Comparison of ENCODE assay signal across 10 mouse cellular contexts in genomic region chr7:37362879-37363278, GRCm38 (mm10).
DNase-seq lines count a peak whose midpoint lies in the region; ATAC-seq and TF ChIP-seq lines count a peak whose summit lies in the region.
"Had no signal": no experiment of that assay in that cellular context is flagged by ENCODE, and none has a peak within 500 bp of the region (broad histone marks: within the 10 kb centered on the region; RNA-seq: fewer than 3 reads in every experiment).

No protein-coding gene starts in this region.

- peaks cover 5% of the 10 kb centered on the region; the same call in 1 of the 2 replicates for H3K4me1 ChIP-seq in lung, embryonic 14.5 days (ENCODE audit: insufficient read depth)
- H3K4me1 ChIP-seq in lung, adult 2 months (ENCODE audit: control insufficient read depth, insufficient read depth, low read length), result 0 out of 2 replicates have a peak, but pooled peaks cover 2% of the 10 kb centered on the region
- peaks cover 55% of the 10 kb centered on the region for H3K4me1 ChIP-seq in forebrain, embryonic 13.5 days
- H3K4me1 ChIP-seq in limb, embryonic 10.5 days, result peaks cover 48% of the 10 kb centered on the region
- peaks cover 17% of the 10 kb centered on the region; the same call in 1 of the 2 replicates for H3K4me1 ChIP-seq in stomach, embryonic 14.5 days (ENCODE audit: control insufficient read depth, insufficient read depth, low read length)

- H3K9me3 ChIP-seq in lung, embryonic 14.5 days (ENCODE audit: low read depth, low read length), result no peaks in the 10 kb centered on the region
- no peaks in the 10 kb centered on the region for H3K9me3 ChIP-seq in forebrain, embryonic 13.5 days (replicated peaks)
- H3K9me3 ChIP-seq in limb, embryonic 10.5 days (replicated peaks), result no peaks in the 10 kb centered on the region
- H3K9me3 ChIP-seq in stomach, embryonic 14.5 days (ENCODE audit: control insufficient read depth, low read depth, low read length), result no peaks in the 10 kb centered on the region
- H3K9me3 ChIP-seq: liver, embryonic 13.5 days had no signal

- ATAC-seq in lung, embryonic 14.5 days (ENCODE audit: insufficient read depth), result no peak
- no peak for ATAC-seq in forebrain, embryonic 13.5 days
- no peak for ATAC-seq in stomach, embryonic 14.5 days (ENCODE audit: insufficient number of reproducible peaks, insufficient read depth, low FRiP score, low read depth)
- ATAC-seq: inflammation-experienced regulatory T-cells, adult 6 months had no signal

- DNase-seq in lung, embryonic 14.5 days, result peak; percentile 65
- DNase-seq in lung, adult 2 months, result no peak
- DNase-seq in limb, embryonic 10.5 days (ENCODE audit: low spot score), result no peak
- no peak for DNase-seq in adrenal gland, adult 2 months
- DNase-seq in left cerebral cortex, postnatal 36 days (ENCODE audit: low spot score in 2 of 2), result no peak
- DNase-seq: liver, embryonic 13.5 days; thymus, adult 18-20 months had no signal

- no peaks in the 10 kb centered on the region for H3K36me3 ChIP-seq in lung, embryonic 14.5 days (ENCODE audit: insufficient read depth)
- no peaks in the 10 kb centered on the region for H3K36me3 ChIP-seq in forebrain, embryonic 13.5 days (ENCODE audit: poor library complexity, severe bottlenecking)
- H3K36me3 ChIP-seq in limb, embryonic 10.5 days, result no peaks in the 10 kb centered on the region
- no peaks in the 10 kb centered on the region for H3K36me3 ChIP-seq in stomach, embryonic 14.5 days (ENCODE audit: control insufficient read depth, insufficient read depth, low read length)
- H3K36me3 ChIP-seq: liver, embryonic 13.5 days had no signal

- WGBS in lung, embryonic 14.5 days, result 22% methylated on average over 8 of the region's 8 CpGs
- WGBS in lung, adult 2 months, result 31% methylated on average over 8 of the region's 8 CpGs
- 7% methylated on average over 8 of the region's 8 CpGs for WGBS in forebrain, embryonic 13.5 days
- WGBS in limb, embryonic 10.5 days, result 35% methylated on average over 8 of the region's 8 CpGs
- WGBS in stomach, embryonic 14.5 days, result 13% methylated on average over 8 of the region's 8 CpGs

- no peak for TF ChIP-seq POLR2A in lung, adult 2 months (IDR thresholded peaks at IDR 0.05; ENCODE audit: borderline replicate concordance, extremely low read depth, low read depth, low read length)

- peak overlapping the region; percentile 69 for H3K4me2 ChIP-seq in lung, embryonic 14.5 days
- H3K4me2 ChIP-seq in forebrain, embryonic 13.5 days, result peak overlapping the region; percentile 53
- peak overlapping the region; percentile 70; the same call in 1 of the 2 replicates for H3K4me2 ChIP-seq in stomach, embryonic 14.5 days (replicated peaks; ENCODE audit: low read depth, low read length)

- H3K9ac ChIP-seq in lung, embryonic 14.5 days, result no peak overlapping the region
- H3K9ac ChIP-seq in forebrain, embryonic 13.5 days, result 0 out of 2 replicates have a peak overlapping the region, but pooled peaks have one; percentile 0
- H3K9ac ChIP-seq in stomach, embryonic 14.5 days (replicated peaks; ENCODE audit: low read depth, low read length), result no peak overlapping the region
- H3K9ac ChIP-seq: liver, embryonic 13.5 days had no signal

- H3K27me3 ChIP-seq in lung, embryonic 14.5 days (ENCODE audit: insufficient read depth, low read length), result no peaks in the 10 kb centered on the region
- no peaks in the 10 kb centered on the region for H3K27me3 ChIP-seq in forebrain, embryonic 13.5 days
- H3K27me3 ChIP-seq in limb, embryonic 10.5 days (ENCODE audit: low read depth, poor library complexity, severe bottlenecking), result peaks cover 15% of the 10 kb centered on the region
- no peaks in the 10 kb centered on the region for H3K27me3 ChIP-seq in stomach, embryonic 14.5 days (ENCODE audit: control insufficient read depth, insufficient read depth, low read length)

- peak overlapping the region; percentile 90 for H3K27ac ChIP-seq in lung, embryonic 14.5 days (ENCODE audit: low read depth)
- H3K27ac ChIP-seq in forebrain, embryonic 13.5 days, result peak overlapping the region; percentile 88
- H3K27ac ChIP-seq in limb, embryonic 10.5 days, result peak overlapping the region; percentile 83
- H3K27ac ChIP-seq in stomach, embryonic 14.5 days (ENCODE audit: low read length), result peak overlapping the region; percentile 79
- H3K27ac ChIP-seq: liver, embryonic 13.5 days had no signal

- intact Hi-C loops in left cerebral cortex, postnatal 36 days (cut with DNase I), result no loop called here

- no peak for TF ChIP-seq CTCF in lung, embryonic 14.5 days (IDR thresholded peaks at IDR 0.05; ENCODE audit: low read depth)
- no peak for TF ChIP-seq CTCF in lung, adult 2 months (IDR thresholded peaks at IDR 0.05; ENCODE audit: insufficient read depth, low read length)

- no peak overlapping the region for H3K4me3 ChIP-seq in lung, embryonic 14.5 days (ENCODE audit: low read depth, low read length)
- no peak overlapping the region for H3K4me3 ChIP-seq in lung, adult 2 months (replicated peaks; ENCODE audit: extremely low read depth, low read depth, low read length)
- no peak overlapping the region for H3K4me3 ChIP-seq in forebrain, embryonic 13.5 days
- 0 out of 2 replicates have a peak overlapping the region, but pooled peaks have one; percentile 47 for H3K4me3 ChIP-seq in limb, embryonic 10.5 days
- no peak overlapping the region for H3K4me3 ChIP-seq in stomach, embryonic 14.5 days (ENCODE audit: low read depth, low read length)
